Mouse (Mus musculus) Muller cell, postnatal 12 days (primary cell): Measurements from ENCODE around the gene Mybpc3.
"Not testable (repeated sequence)": the region's sequence is repeated elsewhere in the genome, so short reads cannot be mapped to it uniquely, and the experiment has no call there.

Experiments used
- DNase-seq: peaks from one replicate; pipeline ENCODE4 v3.0.0-alpha.2; 2015; ENCODE audit errors: inconsistent ontology term

Gene Mybpc3

DNA sequence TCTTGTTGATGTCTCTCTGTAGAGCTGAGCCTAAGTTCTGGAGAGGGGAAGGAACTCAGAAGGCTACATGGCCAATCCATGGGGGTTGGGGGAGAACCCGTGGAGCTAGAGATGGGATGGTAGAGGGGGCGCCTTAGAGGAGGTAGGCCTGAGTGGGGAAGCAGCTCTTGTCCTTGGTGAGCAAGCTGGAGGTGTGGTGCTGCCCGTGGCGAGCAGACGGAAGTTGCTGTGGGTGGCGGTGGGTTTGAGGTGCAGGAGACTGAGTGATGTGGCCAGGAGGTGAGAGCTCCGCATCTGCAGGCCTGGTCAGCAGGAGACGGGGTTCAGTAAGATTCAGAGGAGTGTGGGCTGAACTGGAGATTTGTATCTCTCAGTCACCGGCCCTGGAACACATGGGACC lies 30.5 kb upstream of the Mybpc3 start:
- no peak for DNase-seq

DNA sequence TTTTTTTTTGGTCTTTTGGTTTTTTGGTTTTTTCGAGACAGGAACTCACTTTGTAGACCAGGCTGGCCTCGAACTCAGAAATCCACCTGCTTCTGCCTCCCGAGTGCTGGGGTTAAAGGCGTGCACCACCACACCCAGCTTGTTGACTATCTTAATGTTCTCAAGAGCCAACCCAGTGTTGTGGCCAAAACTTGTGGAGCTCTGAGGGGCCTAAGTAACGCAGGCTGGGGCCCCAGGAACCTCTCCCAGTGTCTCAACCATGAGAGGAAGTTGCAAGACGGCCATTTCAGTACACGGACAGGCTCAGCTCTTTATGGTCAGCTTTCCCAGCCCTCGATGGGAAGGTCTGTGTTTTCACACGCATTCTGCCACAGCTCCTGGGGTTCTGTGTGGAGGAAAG lies 29.0 kb upstream of the Mybpc3 start:
- DNase-seq: no peak

DNA sequence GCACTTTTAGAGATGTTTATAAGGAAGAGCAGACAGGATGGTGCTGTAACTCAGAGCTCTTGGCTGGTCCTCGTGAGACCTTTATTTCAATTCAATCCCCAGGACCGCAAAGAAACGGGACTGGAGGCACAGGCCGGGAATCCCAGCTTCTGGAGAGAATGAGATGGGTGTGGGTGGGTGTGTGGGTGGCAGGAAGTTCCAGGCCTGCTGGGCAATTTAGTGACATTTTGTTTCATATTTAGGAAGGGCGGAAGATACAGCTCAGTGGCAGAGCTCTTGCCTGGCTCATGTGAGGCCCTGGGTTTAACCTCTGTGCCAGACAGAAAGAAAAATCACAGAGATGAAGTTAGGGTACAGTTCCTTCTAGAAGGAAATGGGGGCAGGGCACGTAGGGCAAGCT lies 27.7 kb upstream of the Mybpc3 start:
- no peak for DNase-seq

DNA sequence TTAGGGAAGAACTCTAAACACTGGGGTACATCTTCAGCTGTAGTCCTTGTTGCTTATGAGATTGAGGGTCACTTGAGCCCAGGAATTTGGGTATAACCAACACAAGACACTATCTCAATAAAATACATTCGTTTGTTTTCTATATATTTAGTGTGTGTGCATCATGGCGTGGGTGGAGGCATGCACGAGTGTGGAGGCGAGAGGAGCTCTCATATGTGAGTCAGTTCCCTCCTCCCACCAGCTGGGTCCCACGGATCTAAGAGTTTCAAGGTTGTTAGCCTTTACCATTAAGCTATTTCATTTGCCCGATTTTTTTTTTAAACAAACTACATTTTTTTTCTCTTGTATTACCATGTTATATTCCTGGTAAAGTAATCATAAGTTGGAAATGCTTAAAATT lies 27.1 kb upstream of the Mybpc3 start:
- DNase-seq: no peak

DNA sequence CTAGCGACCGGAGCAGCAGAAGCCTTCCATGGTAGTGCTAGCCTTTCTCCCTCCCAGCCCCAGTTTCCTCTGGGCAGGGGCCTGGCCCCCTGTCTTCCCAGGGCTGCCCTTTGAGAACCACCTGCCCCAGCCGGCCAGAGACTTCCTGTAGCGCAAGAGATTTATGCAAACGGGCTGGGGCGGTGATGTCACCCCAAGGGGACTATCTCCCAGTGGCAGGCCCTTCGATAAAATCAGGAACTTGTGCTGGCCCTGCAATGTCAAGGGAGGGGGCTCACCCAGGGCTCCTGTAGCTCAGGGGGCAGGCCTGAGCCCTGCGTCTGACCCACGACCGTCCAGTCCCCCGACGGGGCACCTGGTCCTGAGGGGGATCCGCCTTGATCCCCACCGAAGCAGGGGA lies 21.4 kb upstream of the Mybpc3 start:
- no peak for DNase-seq

DNA sequence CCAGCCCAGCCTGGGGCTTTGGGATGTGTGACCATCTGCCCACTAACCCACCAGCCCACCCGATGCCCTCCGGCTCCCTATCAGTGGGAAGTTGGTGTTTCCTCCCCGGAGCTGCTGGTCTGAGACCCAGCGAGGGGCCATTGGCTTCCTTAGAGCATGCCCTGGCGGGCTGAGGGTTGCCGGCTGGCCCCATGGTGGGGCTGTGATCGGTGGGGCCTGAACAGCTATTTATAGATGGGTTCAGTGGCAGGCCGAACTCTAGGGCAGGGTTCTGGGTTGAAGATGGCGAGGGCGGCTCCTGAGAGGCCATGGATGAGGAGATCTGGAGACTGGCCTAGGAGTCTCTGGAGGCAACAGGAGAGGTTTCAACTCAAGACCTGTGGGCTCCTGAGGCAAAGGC lies 20.9 kb upstream of the Mybpc3 start:
- DNase-seq: no peak

DNA sequence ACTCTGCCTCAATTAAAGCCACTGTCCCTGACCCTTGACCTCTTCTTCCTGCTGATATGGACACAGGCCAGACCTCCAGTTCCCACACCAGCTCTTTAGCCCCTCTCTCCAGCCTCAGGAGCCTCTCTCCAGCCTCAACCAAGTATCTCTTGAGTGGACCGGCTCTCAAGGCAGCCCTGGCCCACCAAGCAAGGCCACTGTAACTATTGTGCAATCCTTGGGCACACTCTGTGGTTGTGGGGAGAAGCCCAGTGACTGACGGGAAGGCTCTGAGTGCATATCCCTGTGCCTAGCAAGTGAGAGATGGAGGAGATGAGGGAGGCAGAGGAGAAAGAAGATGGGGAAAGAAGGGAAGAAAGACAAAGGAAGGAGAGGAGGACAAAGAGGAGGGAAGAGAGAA lies 19.8 kb upstream of the Mybpc3 start:
- no peak for DNase-seq

DNA sequence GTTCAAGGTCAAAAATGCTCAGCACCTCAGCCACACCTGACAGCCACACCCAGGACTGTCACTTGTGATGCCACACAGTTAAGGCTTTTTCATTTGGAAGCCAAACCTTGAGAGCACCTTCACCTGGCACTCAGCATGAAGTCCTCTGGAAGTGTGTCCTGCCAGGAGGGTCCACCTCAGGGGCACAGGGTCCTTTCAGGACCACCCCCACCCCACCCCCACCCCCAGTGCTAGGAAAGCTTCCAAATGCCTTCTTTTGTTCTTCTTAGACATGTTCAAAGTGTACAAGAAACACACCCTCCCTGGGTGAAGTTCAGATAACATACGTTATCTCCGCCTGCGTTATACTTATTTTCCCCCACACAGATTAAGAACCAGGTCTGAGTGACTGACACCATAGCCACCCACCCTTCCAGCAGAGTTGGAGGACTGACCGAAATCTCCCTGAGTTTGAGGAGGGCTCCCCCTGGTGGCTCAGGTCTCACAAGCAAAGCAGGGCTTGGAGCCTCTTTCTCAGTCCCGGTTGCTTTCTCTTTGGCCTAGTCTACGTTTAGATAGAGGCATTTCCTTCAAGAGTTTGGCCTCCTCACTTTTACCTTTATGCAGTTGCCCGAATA lies 16.7 kb upstream of the Mybpc3 start:
- peak; percentile 92 for DNase-seq

DNA sequence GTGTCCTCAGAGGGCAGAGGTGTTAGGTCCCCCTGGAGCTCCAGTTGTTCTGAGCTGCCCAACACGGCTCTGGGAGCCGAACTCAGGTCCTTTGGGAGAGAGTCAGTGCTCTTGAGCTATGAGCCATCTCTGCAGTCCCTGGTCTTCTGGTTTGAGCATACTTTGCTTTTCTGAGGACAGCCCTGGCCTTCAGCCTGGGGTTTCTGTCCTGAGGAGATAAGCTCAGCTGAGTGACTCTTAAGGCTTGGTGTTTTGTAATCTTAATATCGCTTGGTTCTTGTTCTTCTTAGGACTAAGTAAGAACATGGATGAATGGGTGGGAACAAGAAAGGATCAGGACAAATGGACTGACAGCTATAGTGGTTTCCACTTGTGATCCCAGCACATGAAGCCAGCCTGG lies 9.8 kb upstream of the Mybpc3 start:
- DNase-seq: no peak

DNA sequence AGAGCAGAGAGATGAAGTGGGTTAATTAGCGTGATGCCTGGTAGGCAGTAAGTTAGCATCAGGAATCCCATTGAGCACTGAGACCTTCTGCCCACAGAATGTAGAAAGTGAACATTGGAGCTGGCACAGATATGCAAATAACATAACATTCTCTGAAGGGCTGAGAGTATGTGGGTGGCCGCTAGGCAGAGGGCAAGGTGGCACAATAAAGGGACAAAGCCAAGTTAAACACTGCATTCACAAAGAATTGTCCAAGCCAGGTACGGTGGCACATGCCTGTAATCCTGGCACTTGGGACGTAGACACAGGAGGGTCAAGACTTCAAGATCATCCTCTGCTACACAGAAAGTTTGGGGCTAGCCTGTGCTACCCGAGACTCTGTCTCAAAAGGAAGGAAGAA lies 8.7 kb upstream of the Mybpc3 start:
- DNase-seq: no peak

DNA sequence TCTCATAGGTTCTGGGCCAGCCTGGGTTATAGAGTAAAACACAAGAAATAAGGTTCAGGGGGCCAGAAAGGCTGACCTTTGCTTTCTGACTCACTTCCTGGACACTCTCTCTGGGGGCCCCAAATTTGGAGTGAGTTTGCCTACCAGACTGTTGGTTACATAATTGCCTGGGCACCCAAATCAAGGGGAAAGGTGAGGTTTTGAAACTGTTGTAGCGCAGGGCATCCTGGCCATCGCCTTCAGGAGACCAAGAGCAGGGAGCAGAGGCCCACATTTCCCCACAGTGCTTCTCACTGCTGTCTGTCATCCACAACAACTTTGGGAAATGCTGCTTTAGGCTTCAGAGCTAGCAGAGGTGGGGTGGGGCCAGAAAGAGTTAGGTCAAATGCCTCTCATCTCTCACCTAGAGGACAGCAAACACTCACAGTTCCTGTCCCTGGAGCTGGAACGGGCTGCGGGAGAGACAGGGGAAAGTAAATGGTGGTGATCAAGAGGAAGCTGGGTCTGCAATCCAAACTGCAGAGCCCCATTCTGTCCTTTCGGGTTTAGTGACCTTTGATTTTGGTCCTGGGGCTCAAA lies 8.0 kb upstream of the Mybpc3 start:
- DNase-seq: no peak

DNA sequence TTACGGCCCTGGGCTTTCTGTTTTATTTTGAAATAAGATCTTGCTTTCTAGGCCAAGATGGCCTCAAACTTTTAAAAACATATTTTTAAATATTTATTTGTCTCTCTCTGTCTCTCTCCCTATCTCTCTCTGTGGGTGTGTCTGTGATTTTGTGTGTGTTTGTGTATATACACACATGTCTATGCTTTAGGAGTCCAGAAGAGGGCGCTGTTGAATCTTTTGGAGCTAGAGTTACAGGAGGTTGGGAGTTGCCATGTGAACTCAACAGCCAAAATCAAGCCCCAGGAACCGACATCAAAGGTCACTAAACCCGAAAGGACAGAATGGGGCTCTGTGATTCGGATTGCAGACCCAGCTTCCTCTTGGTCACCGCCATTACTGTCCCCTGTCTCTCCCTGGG lies 7.5 kb upstream of the Mybpc3 start:
- no peak for DNase-seq

DNA sequence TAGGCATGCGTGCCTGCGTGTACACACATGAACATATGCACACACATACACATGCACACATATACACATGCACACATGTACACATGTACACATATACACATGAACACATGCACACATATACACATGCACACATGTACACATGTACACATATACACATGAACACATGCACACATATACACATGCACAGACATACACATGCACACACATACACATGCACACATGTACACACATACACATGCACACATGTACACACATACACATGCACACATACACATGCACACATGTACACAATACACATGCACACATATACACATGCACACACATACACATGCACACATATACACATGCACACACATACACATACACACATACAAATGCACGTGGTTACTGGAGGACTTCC lies 6.1 kb upstream of the Mybpc3 start:
- DNase-seq: not testable (repeated sequence)

DNA sequence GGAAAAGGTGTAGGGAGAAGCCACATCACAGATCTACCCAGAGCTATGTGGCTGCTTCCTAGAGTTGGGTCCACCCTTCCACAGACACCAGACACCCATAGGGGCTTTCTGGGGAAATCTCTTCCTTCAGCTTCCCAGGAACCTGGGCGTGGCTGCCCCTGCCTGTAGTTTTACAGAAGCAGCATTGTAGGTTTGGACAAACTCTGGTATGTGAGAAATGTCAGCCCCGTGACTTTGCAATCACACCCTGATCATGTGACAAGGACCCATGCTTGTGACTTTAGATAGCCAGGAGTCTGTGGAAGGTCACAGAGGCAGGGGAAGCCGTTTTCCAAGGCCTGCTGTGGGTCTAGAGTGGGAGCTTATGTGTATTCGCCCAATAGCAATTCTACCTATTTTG lies 5.5 kb upstream of the Mybpc3 start:
- DNase-seq: peak; percentile 27

DNA sequence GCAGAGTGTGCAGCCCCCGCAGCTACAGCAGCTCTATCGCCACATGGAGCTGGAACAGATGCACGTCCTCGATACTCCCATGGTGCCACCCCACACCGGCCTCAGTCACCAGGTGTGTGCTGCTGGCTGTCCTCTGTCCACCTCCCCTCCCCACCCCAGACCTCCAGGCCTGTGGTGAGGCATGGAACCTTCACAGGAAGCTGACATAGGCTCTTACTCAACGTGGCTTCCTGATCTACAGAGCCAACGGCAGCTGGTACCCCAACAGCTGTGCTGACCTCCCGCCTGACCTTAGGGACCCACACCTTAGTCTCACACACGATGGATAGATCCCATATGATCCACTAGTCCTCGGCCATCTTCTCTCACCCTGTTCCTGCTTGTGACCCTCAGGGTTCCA lies 4.6 kb upstream of the Mybpc3 start:
- no peak for DNase-seq

DNA sequence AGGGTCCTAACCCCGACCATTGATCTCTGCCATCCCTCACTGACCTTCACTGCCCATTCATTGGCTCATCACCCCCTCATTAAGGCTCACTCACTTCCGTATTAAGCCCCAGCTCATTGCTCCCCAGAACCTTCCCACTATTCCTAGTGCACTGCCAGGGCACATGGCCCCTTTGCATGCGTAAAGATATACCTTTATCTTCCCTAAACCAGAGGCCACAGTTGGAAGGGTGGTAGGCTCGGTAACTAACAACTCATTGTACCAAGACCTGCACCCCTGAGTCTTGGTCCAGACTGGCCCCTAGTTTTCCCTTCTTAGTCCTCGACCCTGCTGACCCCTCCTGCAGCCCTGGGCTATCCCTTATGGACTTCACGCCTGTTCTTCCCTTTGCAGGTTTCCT lies 4.1 kb upstream of the Mybpc3 start:
- DNase-seq: no peak

DNA sequence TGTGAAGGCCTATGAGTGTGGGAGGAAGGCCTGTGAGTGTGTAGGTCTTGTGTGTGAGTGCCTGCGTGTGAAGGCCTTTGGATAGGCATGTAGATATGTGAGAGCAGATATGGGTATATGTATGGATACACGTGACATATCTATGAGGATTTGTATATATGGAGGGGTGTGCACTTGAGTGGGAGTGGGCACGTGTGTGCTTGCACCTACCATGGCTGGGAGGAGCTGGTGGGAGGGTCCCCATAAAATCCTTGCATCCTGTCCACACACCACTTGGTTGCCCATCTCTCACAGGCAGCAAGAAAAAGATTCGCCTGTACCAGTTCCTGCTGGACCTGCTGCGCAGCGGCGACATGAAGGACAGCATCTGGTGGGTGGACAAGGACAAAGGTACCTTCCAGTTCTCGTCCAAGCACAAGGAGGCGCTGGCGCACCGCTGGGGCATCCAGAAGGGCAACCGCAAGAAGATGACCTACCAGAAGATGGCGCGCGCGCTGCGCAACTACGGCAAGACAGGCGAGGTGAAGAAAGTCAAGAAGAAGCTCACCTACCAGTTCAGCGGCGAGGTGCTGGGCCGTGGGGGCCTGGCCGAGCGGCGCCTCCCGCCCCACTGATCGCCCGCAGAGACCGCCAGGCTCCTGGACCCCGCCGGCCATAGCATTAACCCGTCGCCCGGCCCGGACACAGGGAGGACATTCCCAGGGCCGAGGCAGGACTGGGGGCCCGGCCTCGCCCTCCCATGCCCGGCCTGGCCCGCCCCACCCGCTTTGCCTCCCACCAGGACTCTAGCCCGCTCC lies 3.0 kb upstream of the Mybpc3 start:
- DNase-seq: peak; percentile 91

DNA sequence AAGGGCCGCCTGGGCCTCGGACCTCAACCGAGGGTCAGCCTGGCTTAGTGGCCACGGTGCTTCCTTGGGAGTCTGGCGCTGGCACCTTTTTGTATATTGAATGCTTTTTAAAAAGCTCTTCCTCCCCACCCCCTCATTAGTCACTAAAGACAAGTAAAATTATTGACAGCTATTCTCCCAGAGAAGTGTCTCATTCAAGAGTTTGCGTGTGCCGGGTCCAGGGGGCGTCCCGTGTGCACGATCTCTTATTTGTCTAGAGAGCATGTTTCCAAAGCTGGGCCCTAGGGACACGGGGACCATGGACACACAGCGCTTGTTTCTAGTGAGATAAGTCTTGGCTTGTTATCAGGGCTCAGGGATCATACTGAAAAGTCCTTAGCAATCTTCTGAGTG lies 2.4 kb upstream of the Mybpc3 start:
- no peak for DNase-seq

DNA sequence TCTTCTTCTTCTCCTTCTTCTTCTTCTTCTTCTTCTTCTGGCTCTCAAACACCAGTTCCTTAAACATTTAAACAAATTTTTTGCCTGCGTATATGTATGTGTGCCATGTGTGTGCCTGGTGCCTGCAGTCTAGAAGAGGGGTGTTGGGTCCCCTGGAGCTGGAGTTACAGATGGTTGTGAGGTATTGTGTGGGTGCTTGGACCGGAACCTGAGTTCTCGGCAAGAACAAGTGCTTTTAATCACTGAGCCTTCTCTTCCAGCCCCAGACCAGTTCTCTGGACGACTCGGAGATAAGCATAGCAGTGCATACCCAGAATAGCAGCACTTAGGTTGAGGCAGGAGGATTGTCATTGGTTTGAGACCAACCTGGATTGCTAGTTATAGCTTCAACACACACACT lies 1.1 kb upstream of the Mybpc3 start:
- no peak for DNase-seq

DNA sequence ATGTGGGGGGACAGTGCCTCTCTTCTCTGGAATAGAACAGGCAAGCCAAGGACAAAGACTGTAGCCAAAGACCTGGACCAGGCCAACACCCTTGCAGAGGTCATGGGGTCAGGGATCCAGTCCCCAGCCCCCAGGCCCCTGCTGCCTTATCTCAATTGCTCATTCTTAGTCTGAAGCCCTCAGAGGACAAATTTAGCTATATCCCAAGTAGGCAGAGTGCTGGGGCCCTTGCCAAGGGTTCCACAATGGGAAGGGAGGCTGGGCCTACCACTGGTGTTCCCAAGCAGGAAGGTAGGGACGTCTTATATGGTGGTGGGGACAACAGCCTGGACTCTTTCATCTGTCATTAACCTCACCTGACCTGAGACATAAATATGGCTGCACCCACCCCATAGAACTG lies 703 bp downstream of the Mybpc3 start:
- no peak for DNase-seq

DNA sequence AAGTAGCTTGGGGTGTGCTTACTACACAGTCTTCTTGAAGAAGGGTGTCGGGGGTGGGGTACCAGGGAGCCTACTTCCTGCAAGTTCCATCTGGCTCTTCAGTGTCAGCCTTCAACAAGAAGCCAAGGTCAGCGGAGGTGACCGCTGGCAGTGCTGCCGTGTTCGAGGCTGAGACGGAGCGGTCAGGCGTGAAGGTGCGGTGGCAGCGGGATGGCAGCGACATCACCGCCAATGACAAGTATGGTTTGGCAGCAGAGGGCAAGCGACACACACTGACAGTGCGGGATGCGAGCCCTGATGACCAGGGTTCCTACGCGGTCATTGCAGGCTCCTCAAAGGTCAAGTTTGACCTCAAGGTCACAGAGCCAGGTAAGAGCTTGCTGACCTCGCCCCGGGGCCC lies 1.1 kb downstream of the Mybpc3 start:
- no peak for DNase-seq

DNA sequence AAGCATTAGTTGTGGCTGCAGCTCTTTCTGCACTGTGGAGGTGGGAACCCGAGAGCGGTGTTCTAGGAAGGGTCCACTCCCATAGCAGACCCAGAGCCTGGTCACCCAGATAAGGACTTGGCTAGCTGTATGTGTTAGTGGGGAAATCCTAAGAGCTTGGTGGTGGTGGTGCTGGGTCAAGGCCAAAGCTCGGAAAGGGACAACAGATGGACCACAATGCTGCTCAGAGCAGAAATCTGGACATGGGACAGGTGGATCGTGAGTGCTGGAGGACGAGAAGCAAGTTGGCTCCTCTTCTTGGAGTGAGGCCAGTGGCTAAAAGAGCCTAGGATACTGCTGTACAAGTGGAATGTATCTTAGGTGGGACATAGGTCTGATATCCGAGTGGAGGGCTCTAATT lies 1.6 kb downstream of the Mybpc3 start:
- no peak for DNase-seq

DNA sequence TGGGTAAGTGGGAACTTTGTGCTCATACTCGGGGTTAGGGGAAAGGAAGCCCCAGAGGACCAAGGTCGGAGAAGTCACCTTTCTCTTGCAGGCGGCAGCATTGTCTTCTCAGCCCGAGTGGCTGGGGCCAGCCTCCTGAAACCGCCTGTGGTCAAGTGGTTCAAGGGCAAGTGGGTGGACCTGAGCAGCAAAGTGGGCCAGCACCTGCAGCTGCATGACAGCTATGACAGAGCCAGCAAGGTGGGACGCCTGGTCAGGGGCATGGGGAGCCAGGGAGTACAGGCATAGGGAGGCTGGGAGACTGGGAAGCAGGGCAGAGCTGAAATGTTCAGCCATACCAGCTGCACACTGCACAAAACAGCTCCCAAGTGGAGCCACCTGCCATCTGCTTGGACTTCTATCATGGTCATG lies 2.3 kb downstream of the Mybpc3 start:
- no peak for DNase-seq
